Comparison of ENCODE assay signal across 9 mouse cellular contexts in the genomic region with DNA sequence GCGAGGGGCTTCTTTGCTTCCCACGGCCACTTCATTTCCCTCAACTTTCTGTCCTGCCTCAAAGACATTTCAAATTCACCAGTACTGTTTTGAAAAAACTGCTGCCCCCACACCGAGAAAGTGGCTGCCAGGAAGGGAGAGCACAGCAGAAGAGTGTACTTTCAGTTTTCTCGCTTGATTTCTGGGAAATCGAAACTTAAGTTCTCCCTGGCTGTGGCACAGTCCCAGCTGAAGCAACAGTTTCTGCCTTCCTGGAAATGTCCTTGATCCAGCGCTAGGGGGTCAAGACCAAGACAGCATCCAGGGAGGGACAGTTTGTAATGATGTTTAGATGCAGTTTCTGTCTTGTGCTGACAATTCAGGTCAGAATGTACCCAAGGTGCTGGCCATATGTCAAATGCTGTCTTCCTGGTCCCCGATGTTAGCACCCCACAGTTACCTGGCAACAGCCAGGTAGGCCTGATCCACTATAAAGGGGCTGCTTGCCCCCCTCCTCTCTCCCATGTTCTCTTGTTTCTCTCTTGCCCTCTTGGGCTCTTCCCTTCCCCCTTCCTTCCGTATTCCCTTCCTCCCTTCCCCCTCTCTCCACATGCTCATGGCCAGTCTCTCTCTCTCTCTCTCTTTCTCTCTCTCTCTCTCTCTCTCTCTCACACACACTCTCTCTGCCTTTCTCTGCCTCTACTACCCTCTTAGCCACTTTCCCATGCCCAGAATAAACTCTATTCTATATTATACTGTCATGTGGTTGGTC. TPM values are rescaled to one million over a fixed set of nuclear protein-coding genes. Genes with fewer than 3 reads are reported as not detected.
A peak's percentile ranks its signal among the peaks of the same experiment; 100 is the strongest.
DNase-seq lines count a peak whose midpoint lies in the region; ATAC-seq and TF ChIP-seq lines count a peak whose summit lies in the region.
"Had no signal": no experiment of that assay in that cellular context is flagged by ENCODE, and none has a peak within 500 bp of the region (broad histone marks: within the 10 kb centered on the region; RNA-seq: fewer than 3 reads in every experiment).

No protein-coding gene starts in this region.

- TF ChIP-seq CTCF in embryonic fibroblast, embryonic 13.5 days (IDR thresholded peaks at IDR 0.05; ENCODE audit: borderline replicate concordance, insufficient read depth, low read length): no peak

- no peak for ATAC-seq in kidney, embryonic 14.5 days (ENCODE audit: low FRiP score, low TSS enrichment)
- ATAC-seq in forebrain, embryonic 11.5 days (replicated peaks; ENCODE audit: low FRiP score): no peak

- no peak overlapping the region for H3K9ac ChIP-seq in kidney, embryonic 14.5 days (ENCODE audit: low read depth, low read length)
- no peak overlapping the region for H3K9ac ChIP-seq in forebrain, embryonic 11.5 days (ENCODE audit: low read length)
- H3K9ac ChIP-seq: midbrain, embryonic 12.5 days had no signal

- H3K36me3 ChIP-seq in kidney, embryonic 14.5 days (ENCODE audit: control insufficient read depth, insufficient read depth, low read length): no peaks in the 10 kb centered on the region
- H3K36me3 ChIP-seq in megakaryocyte, embryonic 14.5 days (replicated peaks; ENCODE audit: low read length): peaks cover 7% of the 10 kb centered on the region
- H3K36me3 ChIP-seq in forebrain, embryonic 11.5 days (ENCODE audit: control insufficient read depth, insufficient read depth, low read length): no peaks in the 10 kb centered on the region
- H3K36me3 ChIP-seq: midbrain, embryonic 12.5 days had no signal

- H3K4me1 ChIP-seq in kidney, embryonic 14.5 days (ENCODE audit: control insufficient read depth, insufficient read depth, low read length): no peaks in the 10 kb centered on the region
- H3K4me1 ChIP-seq in embryonic fibroblast, embryonic 13.5 days (ENCODE audit: control insufficient read depth, insufficient read depth, low read length): no peaks in the 10 kb centered on the region
- H3K4me1 ChIP-seq in megakaryocyte, embryonic 14.5 days: peaks cover 84% of the 10 kb centered on the region
- H3K4me1 ChIP-seq in forebrain, embryonic 11.5 days (replicated peaks; ENCODE audit: control insufficient read depth, insufficient read depth, low read length): no peaks in the 10 kb centered on the region
- H3K4me1 ChIP-seq: midbrain, embryonic 12.5 days had no signal

- WGBS in kidney, embryonic 14.5 days: 71% methylated on average over 8 of the region's 8 CpGs
- WGBS in forebrain, embryonic 11.5 days: 81% methylated on average over 8 of the region's 8 CpGs

- peak; percentile 43 for DNase-seq in kidney, adult 18-20 months
- DNase-seq in kidney, adult 9 months: peak; percentile 58
- no peak for DNase-seq in T-cell, adult 2 months (ENCODE audit: low spot score)
- DNase-seq in left cerebral cortex, postnatal 4 days: no peak
- DNase-seq in forebrain, embryonic 11.5 days (ENCODE audit: low spot score): no peak

- no peak overlapping the region for H3K4me3 ChIP-seq in kidney, embryonic 14.5 days (ENCODE audit: low read length)
- H3K4me3 ChIP-seq in embryonic fibroblast, embryonic 13.5 days (ENCODE audit: insufficient read depth, low read length): no peak overlapping the region
- peak overlapping the region; percentile 75 for H3K4me3 ChIP-seq in megakaryocyte, embryonic 14.5 days (replicated peaks)
- no peak overlapping the region for H3K4me3 ChIP-seq in forebrain, embryonic 11.5 days (ENCODE audit: low read depth, low read length)
- H3K4me3 ChIP-seq: midbrain, embryonic 12.5 days had no signal

- no peaks in the 10 kb centered on the region for H3K9me3 ChIP-seq in kidney, embryonic 14.5 days (ENCODE audit: control insufficient read depth, low read length)
- H3K9me3 ChIP-seq in megakaryocyte, embryonic 14.5 days: peaks cover 12% of the 10 kb centered on the region
- no peaks in the 10 kb centered on the region for H3K9me3 ChIP-seq in forebrain, embryonic 11.5 days (ENCODE audit: control insufficient read depth, low read length)
- H3K9me3 ChIP-seq: midbrain, embryonic 12.5 days had no signal

- no peak overlapping the region for H3K27ac ChIP-seq in kidney, embryonic 14.5 days (ENCODE audit: low read depth, low read length)
- H3K27ac ChIP-seq in embryonic fibroblast, embryonic 13.5 days (ENCODE audit: insufficient read depth, low read length): peak overlapping the region; percentile 37
- no peak overlapping the region for H3K27ac ChIP-seq in forebrain, embryonic 11.5 days (ENCODE audit: low read depth, low read length)
- H3K27ac ChIP-seq: midbrain, embryonic 12.5 days had no signal

- H3K4me2 ChIP-seq in kidney, embryonic 14.5 days (replicated peaks; ENCODE audit: low read depth, low read length): no peak overlapping the region
- no peak overlapping the region for H3K4me2 ChIP-seq in forebrain, embryonic 11.5 days (ENCODE audit: low read depth, low read length, severe bottlenecking)
- H3K4me2 ChIP-seq: midbrain, embryonic 12.5 days had no signal

- no peak; the same call in 1 of the 2 replicates for TF ChIP-seq POLR2A in embryonic fibroblast, embryonic 13.5 days (IDR thresholded peaks at IDR 0.05; ENCODE audit: low read depth, low read length)

- intact Hi-C loops in left cerebral cortex, postnatal 4 days (cut with DNase I): no loop called here

- no peaks in the 10 kb centered on the region for H3K27me3 ChIP-seq in kidney, embryonic 14.5 days (ENCODE audit: control insufficient read depth, insufficient read depth, low read length)
- no peaks in the 10 kb centered on the region for H3K27me3 ChIP-seq in megakaryocyte, embryonic 14.5 days (replicated peaks)
- no peaks in the 10 kb centered on the region for H3K27me3 ChIP-seq in forebrain, embryonic 11.5 days (ENCODE audit: control insufficient read depth, insufficient read depth, low read length)
- H3K27me3 ChIP-seq: midbrain, embryonic 12.5 days had no signal

RNA-seq across cellular contexts. Expression of gene Coq2, which starts 38.0 kb away (rescaled TPM):
- 62.0 and 76.4 TPM in 2 replicates for polyA plus RNA-seq in kidney, embryonic 14.5 days (2014; fragmentation: Nextera tagmentation; extraction: Ambion mirVana)
- polyA plus RNA-seq in embryonic fibroblast, embryonic 13.5 days (2011; ENCODE audit: insufficient read length, low read depth, missing spikeins): 31.3 and 31.8 TPM in 2 replicates
- polyA plus RNA-seq in megakaryocyte, embryonic 14.5 days (2012; ENCODE audit: insufficient read depth, low replicate concordance): 34.3 and 77.6 TPM in 2 replicates
- 10 to 100 TPM; 47.0 to 47.7 TPM for total RNA-seq in left cerebral cortex, postnatal 4 days (2021)
- polyA plus RNA-seq in forebrain, embryonic 11.5 days (2014; fragmentation: Nextera tagmentation; extraction: Ambion mirVana): 50.8 and 64.5 TPM in 2 replicates

Comparison
In these comparisons a context has a peak if more than half of its experiments do, and no peak if none do; other contexts are left out.
1. DNase-seq: peak in kidney, adult 18-20 months (single experiment) and kidney, adult 9 months (single experiment); none in T-cell, adult 2 months (single experiment), left cerebral cortex, postnatal 4 days (single experiment) and forebrain, embryonic 11.5 days (single experiment).